8 mouse cellular contexts compared by ENCODE assay signal in the genomic region with DNA sequence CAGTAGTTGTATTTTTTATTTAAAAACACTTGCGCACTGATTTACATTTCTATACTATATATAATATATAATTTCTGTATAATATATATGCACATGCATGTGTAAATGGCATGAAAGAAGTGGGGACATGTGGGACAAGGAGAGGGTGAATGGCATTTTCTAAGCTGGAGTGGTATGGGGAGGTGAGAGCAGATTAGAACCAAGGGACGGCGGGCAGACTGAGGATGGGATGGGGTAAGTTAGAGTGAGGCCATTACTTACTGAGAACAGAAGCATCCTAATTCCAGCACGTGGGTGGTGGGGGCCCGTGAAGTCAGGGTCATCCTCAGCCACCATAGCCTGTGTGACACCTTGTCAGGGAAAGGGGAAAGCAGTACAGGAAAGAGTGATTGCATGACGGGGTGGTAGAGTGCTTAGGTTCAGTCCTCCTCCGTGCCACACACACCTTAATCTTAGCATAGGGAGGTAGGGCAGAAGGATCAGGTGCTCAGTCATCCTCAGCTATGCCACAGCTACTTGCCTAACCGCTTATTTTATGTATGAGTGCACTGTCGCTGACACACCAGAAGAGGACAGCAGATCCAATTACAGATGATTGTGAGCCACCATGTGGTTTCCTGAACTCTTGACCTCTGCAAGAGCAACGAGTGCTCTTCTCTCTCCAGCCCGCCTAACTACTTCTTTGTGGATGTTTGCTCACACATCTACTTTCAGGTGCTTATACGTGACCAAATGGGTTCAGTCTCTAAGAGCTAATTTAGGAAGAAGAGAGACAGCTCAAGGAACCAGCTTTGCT. TPM values are rescaled to one million over a fixed set of nuclear protein-coding genes. Genes with fewer than 3 reads are reported as not detected.
DNase-seq lines count a peak whose midpoint lies in the region; ATAC-seq and TF ChIP-seq lines count a peak whose summit lies in the region.
"Had no signal": no experiment of that assay in that cellular context is flagged by ENCODE, and none has a peak within 500 bp of the region (broad histone marks: within the 10 kb centered on the region; RNA-seq: fewer than 3 reads in every experiment).

No protein-coding gene starts in this region.

- H3K36me3 ChIP-seq in lung, embryonic 14.5 days (ENCODE audit: insufficient read depth) = peaks cover 28% of the 10 kb centered on the region
- peaks cover 23% of the 10 kb centered on the region for H3K36me3 ChIP-seq in liver, embryonic 15.5 days (replicated peaks)
- peaks cover 24% of the 10 kb centered on the region for H3K36me3 ChIP-seq in thymus, adult 2 months (ENCODE audit: control insufficient read depth, insufficient read depth, low read length)

- TF ChIP-seq POLR2A in thymus, adult 2 months (IDR thresholded peaks at IDR 0.05; ENCODE audit: control insufficient read depth, extremely low read depth, insufficient read depth, low read length, poor library complexity) = no peak

- peak; percentile 44; the same call in 1 of the 2 replicates for ATAC-seq in lung, embryonic 14.5 days (ENCODE audit: insufficient read depth)
- ATAC-seq in liver, embryonic 15.5 days (ENCODE audit: insufficient read depth) = peak; percentile 43

- H3K4me3 ChIP-seq in lung, embryonic 14.5 days (ENCODE audit: low read depth, low read length) = no peak overlapping the region
- no peak overlapping the region for H3K4me3 ChIP-seq in liver, embryonic 15.5 days (replicated peaks)
- H3K4me3 ChIP-seq in thymus, adult 2 months (ENCODE audit: control insufficient read depth, insufficient read depth, low read length) = no peak overlapping the region

- H3K27ac ChIP-seq in lung, embryonic 14.5 days (ENCODE audit: low read depth) = no peak overlapping the region
- H3K27ac ChIP-seq in liver, embryonic 15.5 days (replicated peaks) = peak overlapping the region; percentile 41; the same call in 1 of the 2 replicates
- no peak overlapping the region for H3K27ac ChIP-seq in thymus, adult 2 months (ENCODE audit: control insufficient read depth, insufficient read depth, low read length)

- H3K27me3 ChIP-seq in lung, embryonic 14.5 days (ENCODE audit: insufficient read depth, low read length) = no peaks in the 10 kb centered on the region
- no peaks in the 10 kb centered on the region for H3K27me3 ChIP-seq in liver, embryonic 15.5 days
- no peaks in the 10 kb centered on the region for H3K27me3 ChIP-seq in thymus, adult 2 months (ENCODE audit: control insufficient read depth, insufficient read depth, low read length)

- H3K4me2 ChIP-seq in lung, embryonic 14.5 days = no peak overlapping the region
- H3K4me2 ChIP-seq in liver, embryonic 15.5 days = no peak overlapping the region

- H3K9me3 ChIP-seq in lung, embryonic 14.5 days (ENCODE audit: low read depth, low read length) = no peaks in the 10 kb centered on the region
- no peaks in the 10 kb centered on the region for H3K9me3 ChIP-seq in liver, embryonic 15.5 days (replicated peaks)

- peak; percentile 56 for TF ChIP-seq CTCF in lung, embryonic 14.5 days (IDR thresholded peaks at IDR 0.05; ENCODE audit: low read depth)
- no peak for TF ChIP-seq CTCF in thymus, adult 2 months (IDR thresholded peaks at IDR 0.05; ENCODE audit: borderline replicate concordance, control insufficient read depth, extremely low read depth, insufficient read depth, low read length, poor library complexity)

- no peak overlapping the region for H3K9ac ChIP-seq in lung, embryonic 14.5 days
- H3K9ac ChIP-seq in liver, embryonic 15.5 days = no peak overlapping the region

- no peaks in the 10 kb centered on the region for H3K4me1 ChIP-seq in lung, embryonic 14.5 days (ENCODE audit: insufficient read depth)
- H3K4me1 ChIP-seq in liver, embryonic 15.5 days (replicated peaks) = no peaks in the 10 kb centered on the region; the same call in 1 of the 2 replicates
- no peaks in the 10 kb centered on the region for H3K4me1 ChIP-seq in thymus, adult 2 months (replicated peaks; ENCODE audit: control insufficient read depth, insufficient read depth, low read length)

- WGBS in lung, embryonic 14.5 days = 44% methylated on average over 12 of the region's 12 CpGs
- WGBS in liver, embryonic 15.5 days (ENCODE audit: insufficient replicate concordance) = 53% methylated on average over 12 of the region's 12 CpGs
- WGBS in thymus, adult 2 months = 87% methylated on average over 12 of the region's 12 CpGs

- peak; percentile 37 for DNase-seq in lung, embryonic 14.5 days
- DNase-seq in lung, postnatal 4 days = no peak
- peak; percentile 24 for DNase-seq in embryo, embryonic 9.5 days (ENCODE audit: extremely low spot score)
- peak; percentile 2 for DNase-seq in retina, postnatal 7 days (ENCODE audit: low read depth, low spot score)
- DNase-seq in thymus, adult 2 months = no peak
- DNase-seq in B cell, adult 2 months = no peak
- DNase-seq: heart, adult 18-20 months had no signal

RNA-seq across cellular contexts. Expression of a gene that starts 9.3 kb away (rescaled TPM):
- polyA plus RNA-seq in lung, embryonic 14.5 days (2014; fragmentation: Nextera tagmentation; extraction: Ambion mirVana) = not detected in 2 replicates
- polyA plus RNA-seq in liver, embryonic 15.5 days (2015; fragmentation: Nextera tagmentation; extraction: Ambion mirVana) = 0.25 and 0.33 TPM in 2 replicates
- 1.8 and 2.2 TPM in 2 replicates for polyA plus RNA-seq in thymus, adult 2 months (2012; rRNA removed)

RNA-seq across cellular contexts. Expression of a gene that starts 28.6 kb away (rescaled TPM):
- polyA plus RNA-seq in lung, embryonic 14.5 days (2014; fragmentation: Nextera tagmentation; extraction: Ambion mirVana) = 4.9 and 5.2 TPM in 2 replicates
- polyA plus RNA-seq in liver, embryonic 15.5 days (2015; fragmentation: Nextera tagmentation; extraction: Ambion mirVana) = 0.21 and 0.41 TPM in 2 replicates
- polyA plus RNA-seq in thymus, adult 2 months (2012; rRNA removed) = 5.2 and 10.2 TPM in 2 replicates

RNA-seq across cellular contexts. Expression of a gene that starts 29.3 kb away (rescaled TPM):
- polyA plus RNA-seq in lung, embryonic 14.5 days (2014; fragmentation: Nextera tagmentation; extraction: Ambion mirVana) = 9.9 and 12.1 TPM in 2 replicates
- polyA plus RNA-seq in liver, embryonic 15.5 days (2015; fragmentation: Nextera tagmentation; extraction: Ambion mirVana) = 2.6 and 2.8 TPM in 2 replicates
- 3.9 and 4.0 TPM in 2 replicates for polyA plus RNA-seq in thymus, adult 2 months (2012; rRNA removed)

RNA-seq across cellular contexts. Expression of a gene that starts 35.4 kb away (rescaled TPM):
- polyA plus RNA-seq in lung, embryonic 14.5 days (2014; fragmentation: Nextera tagmentation; extraction: Ambion mirVana) = 76.5 and 84.2 TPM in 2 replicates
- polyA plus RNA-seq in liver, embryonic 15.5 days (2015; fragmentation: Nextera tagmentation; extraction: Ambion mirVana) = 142 and 159 TPM in 2 replicates
- polyA plus RNA-seq in thymus, adult 2 months (2012; rRNA removed) = 51.8 and 66.1 TPM in 2 replicates

RNA-seq across cellular contexts. Expression of a gene that starts 35.7 kb away (rescaled TPM):
- 9.9 and 10.7 TPM in 2 replicates for polyA plus RNA-seq in lung, embryonic 14.5 days (2014; fragmentation: Nextera tagmentation; extraction: Ambion mirVana)
- 7.1 and 8.4 TPM in 2 replicates for polyA plus RNA-seq in liver, embryonic 15.5 days (2015; fragmentation: Nextera tagmentation; extraction: Ambion mirVana)
- 2.8 and 4.2 TPM in 2 replicates for polyA plus RNA-seq in thymus, adult 2 months (2012; rRNA removed)

Comparison
In these comparisons a context has a peak if more than half of its experiments do, and no peak if none do; other contexts are left out.
1. DNase-seq: peak in lung, embryonic 14.5 days (single experiment), embryo, embryonic 9.5 days (single experiment) and retina, postnatal 7 days (single experiment); none in lung, postnatal 4 days (0 of 2), thymus, adult 2 months (single experiment) and B cell, adult 2 months (0 of 2).